Mouse (Mus musculus): ENCODE measurements around the gene Rasgrp1. TPM values are rescaled to one million over a fixed set of nuclear protein-coding genes. Genes with fewer than 3 reads are reported as not detected.

The Rasgrp1 gene
- polyA plus RNA-seq, 1 experiment, result not detected

DNA sequence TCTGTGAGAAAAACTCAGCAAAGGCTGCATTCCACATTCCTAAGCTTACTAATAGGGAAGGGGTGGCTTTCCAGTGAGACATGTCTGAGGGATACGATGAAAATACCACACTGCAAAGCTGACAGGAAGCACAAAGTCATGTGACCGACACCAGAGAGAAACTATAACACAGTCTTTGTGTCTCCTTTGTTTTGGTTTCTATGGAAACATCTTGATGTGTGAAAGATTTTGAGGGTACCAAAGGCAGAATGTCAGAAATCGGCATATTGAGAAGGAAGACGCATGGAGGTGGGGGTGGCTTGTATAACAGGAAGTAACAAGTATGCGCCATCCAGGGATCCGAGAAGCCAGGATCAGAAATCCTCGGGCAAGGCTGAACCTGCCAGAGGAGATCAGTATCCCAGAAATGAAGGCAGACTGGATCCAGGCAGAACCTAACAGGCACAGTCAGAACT, 30.3 kb downstream of the Rasgrp1 start:
- no peaks in the 10 kb centered on the region for H3K9me3 ChIP-seq (ENCODE audit: control insufficient read depth, low read length)
- no peaks in the 10 kb centered on the region for H3K27me3 ChIP-seq (ENCODE audit: control insufficient read depth)
- no peak overlapping the region for H3K4me3 ChIP-seq (replicated peaks)
- no peaks in the 10 kb centered on the region for H3K36me3 ChIP-seq (ENCODE audit: control insufficient read depth)
- TF ChIP-seq GATA1 (IDR thresholded peaks at IDR 0.05; ENCODE audit: low read length) (no peak), TAL1 (IDR thresholded peaks at IDR 0.05; ENCODE audit: low read length) (no peak)
- no peaks in the 10 kb centered on the region for H3K4me1 ChIP-seq (ENCODE audit: control insufficient read depth)

DNA sequence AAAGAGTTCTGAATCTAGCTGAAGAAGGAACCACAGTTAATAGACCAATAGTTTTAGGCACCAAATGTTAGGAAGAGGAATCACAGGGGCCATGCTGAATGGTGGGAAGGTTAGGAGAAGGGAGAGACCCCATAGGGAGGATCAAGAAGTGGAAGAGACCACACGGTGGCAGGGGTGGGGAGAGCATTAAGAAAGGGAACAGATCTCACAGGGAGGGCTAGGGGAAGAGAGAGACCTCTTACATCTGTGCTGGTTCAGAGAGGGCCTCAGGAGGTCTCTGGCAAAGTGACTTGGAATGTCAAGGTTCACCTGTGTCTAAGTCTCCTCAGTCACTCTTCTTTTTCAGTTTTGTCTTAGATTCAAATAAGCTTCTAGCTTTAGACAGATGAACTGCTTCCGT, 30.8 kb downstream of the Rasgrp1 start:
- no peak overlapping the region for H3K4me3 ChIP-seq (replicated peaks)
- H3K4me1 ChIP-seq (ENCODE audit: control insufficient read depth), result no peaks in the 10 kb centered on the region
- H3K27me3 ChIP-seq (ENCODE audit: control insufficient read depth), result no peaks in the 10 kb centered on the region
- H3K36me3 ChIP-seq (ENCODE audit: control insufficient read depth), result no peaks in the 10 kb centered on the region
- TF ChIP-seq GATA1 (IDR thresholded peaks at IDR 0.05; ENCODE audit: low read length) (no peak), TAL1 (IDR thresholded peaks at IDR 0.05; ENCODE audit: low read length) (no peak)
- no peaks in the 10 kb centered on the region for H3K9me3 ChIP-seq (ENCODE audit: control insufficient read depth, low read length)

GRCm38 (mm10) chr2:117311349-117311748, 31.5 kb downstream of the Rasgrp1 start:
- TF ChIP-seq TAL1 (IDR thresholded peaks at IDR 0.05; ENCODE audit: low read length) (no peak), GATA1 (IDR thresholded peaks at IDR 0.05; ENCODE audit: low read length) (no peak)
- Histone ChIP-seq H3K4me1 (ENCODE audit: control insufficient read depth) (no peaks in the 10 kb centered on the region), H3K36me3 (ENCODE audit: control insufficient read depth) (no peaks in the 10 kb centered on the region), H3K27me3 (ENCODE audit: control insufficient read depth) (no peaks in the 10 kb centered on the region), H3K9me3 (ENCODE audit: control insufficient read depth, low read length) (no peaks in the 10 kb centered on the region), H3K4me3 (replicated peaks) (no peak overlapping the region)

DNA sequence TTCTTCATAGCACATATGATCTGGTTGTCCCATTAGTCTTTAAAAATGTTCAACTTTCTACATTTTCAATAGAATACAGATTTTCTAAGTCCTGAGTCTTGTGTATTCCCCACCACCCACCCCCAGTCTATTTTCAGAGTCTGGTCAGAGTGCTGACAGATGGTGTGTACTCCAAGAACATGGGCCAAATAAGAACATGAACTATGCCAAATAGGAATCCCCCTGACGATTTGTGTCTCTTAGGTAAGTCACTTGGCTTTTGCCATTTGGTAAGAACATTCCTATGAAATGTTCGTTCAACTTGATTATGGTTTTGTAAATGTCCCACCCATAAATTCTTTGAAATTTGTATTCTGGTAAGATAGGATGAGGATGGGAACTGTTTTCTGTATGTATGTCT, 33.8 kb downstream of the Rasgrp1 start:
- H3K36me3 ChIP-seq (ENCODE audit: control insufficient read depth), result no peaks in the 10 kb centered on the region
- H3K9me3 ChIP-seq (ENCODE audit: control insufficient read depth, low read length), result no peaks in the 10 kb centered on the region
- H3K4me1 ChIP-seq (ENCODE audit: control insufficient read depth), result no peaks in the 10 kb centered on the region
- H3K4me3 ChIP-seq (replicated peaks), result no peak overlapping the region
- no peaks in the 10 kb centered on the region for H3K27me3 ChIP-seq (ENCODE audit: control insufficient read depth)
- no peak for TF ChIP-seq TAL1 (IDR thresholded peaks at IDR 0.05; ENCODE audit: low read length)

DNA sequence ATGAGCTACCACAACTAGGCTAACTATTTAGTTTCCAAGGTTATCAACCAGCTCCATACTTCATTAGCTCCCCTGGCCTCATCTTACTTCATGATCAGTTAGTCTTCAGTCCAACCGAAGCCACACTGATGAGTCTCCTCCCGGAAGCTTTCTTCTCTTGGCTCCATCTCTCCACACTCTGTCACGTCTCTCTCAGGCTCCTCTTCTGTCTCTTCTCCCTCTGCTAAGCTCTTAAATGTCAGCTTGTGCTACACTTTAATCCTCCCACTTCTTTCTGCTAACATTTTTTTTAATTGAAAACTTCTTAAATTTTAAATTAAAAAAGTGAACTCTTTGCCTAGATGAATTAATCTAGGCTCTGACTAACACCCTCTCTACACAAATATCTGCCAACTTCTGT, 34.8 kb downstream of the Rasgrp1 start:
- Histone ChIP-seq H3K4me1 (ENCODE audit: control insufficient read depth) (no peaks in the 10 kb centered on the region), H3K36me3 (ENCODE audit: control insufficient read depth) (no peaks in the 10 kb centered on the region), H3K9me3 (ENCODE audit: control insufficient read depth, low read length) (no peaks in the 10 kb centered on the region), H3K4me3 (replicated peaks) (no peak overlapping the region), H3K27me3 (ENCODE audit: control insufficient read depth) (no peaks in the 10 kb centered on the region)
- no peak for TF ChIP-seq GATA1 (IDR thresholded peaks at IDR 0.05; ENCODE audit: low read length)
- TF ChIP-seq TAL1 (IDR thresholded peaks at IDR 0.05; ENCODE audit: low read length), result no peak

GRCm38 (mm10) chr2:117304941-117305340, 37.9 kb downstream of the Rasgrp1 start:
- Histone ChIP-seq H3K9me3 (ENCODE audit: control insufficient read depth, low read length) (no peaks in the 10 kb centered on the region), H3K36me3 (ENCODE audit: control insufficient read depth) (no peaks in the 10 kb centered on the region), H3K4me3 (replicated peaks) (no peak overlapping the region), H3K27me3 (ENCODE audit: control insufficient read depth) (no peaks in the 10 kb centered on the region), H3K4me1 (ENCODE audit: control insufficient read depth) (no peaks in the 10 kb centered on the region)
- TF ChIP-seq TAL1 (IDR thresholded peaks at IDR 0.05; ENCODE audit: low read length), result no peak
- TF ChIP-seq GATA1 (IDR thresholded peaks at IDR 0.05; ENCODE audit: low read length), result no peak

- Histone ChIP-seq H3K4me3 (replicated peaks) (no peak overlapping the region), H3K27me3 (ENCODE audit: control insufficient read depth) (no peaks in the 10 kb centered on the region), H3K4me1 (ENCODE audit: control insufficient read depth) (no peaks in the 10 kb centered on the region), H3K9me3 (ENCODE audit: control insufficient read depth, low read length) (no peaks in the 10 kb centered on the region), H3K36me3 (ENCODE audit: control insufficient read depth) (no peaks in the 10 kb centered on the region)
- TF ChIP-seq TAL1 (IDR thresholded peaks at IDR 0.05; ENCODE audit: low read length) (no peak), GATA1 (IDR thresholded peaks at IDR 0.05; ENCODE audit: low read length) (no peak)
Observed at GRCm38 (mm10) chr2:117303391-117304350, 39.1 kb downstream of the Rasgrp1 start.

DNA sequence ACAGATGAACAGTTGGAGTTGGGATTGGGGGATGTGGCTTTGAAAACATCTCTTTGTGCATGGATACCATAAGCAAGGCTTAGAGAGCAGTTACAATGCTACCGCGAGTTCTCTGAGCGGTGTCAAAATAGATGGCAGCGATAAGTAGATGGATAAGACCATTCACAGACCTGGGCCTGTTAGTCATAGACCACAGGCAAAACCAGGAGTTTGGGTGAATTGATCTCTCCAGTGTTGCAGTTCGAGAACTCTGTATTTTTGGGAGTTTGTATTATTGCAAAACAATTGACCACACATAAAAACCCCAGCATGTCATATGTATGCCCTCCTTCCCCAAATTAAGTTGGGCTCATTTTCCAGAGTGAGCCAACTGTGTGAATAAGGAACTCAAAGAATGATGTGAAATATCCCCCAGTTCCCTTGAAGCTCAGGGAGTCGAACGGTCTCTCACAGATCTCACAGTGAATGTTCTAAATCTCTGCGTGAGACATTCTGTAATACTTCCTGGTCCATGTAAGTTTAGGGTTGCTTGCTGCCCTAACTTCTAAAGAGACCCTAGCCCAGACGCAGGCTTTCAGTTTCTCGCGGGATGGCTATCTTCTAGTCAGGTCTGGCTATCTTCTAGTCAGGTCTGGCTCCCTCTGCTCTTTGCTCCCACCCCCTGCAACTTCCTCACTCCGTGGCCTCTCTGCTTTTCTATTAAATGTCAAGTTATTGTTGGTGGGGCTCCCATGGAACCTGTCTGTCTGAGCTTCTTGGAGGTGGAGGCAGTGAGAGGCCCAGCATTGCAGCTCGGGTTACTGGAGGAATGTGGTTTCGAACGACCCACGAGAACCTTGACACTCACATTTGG, 43.0 kb downstream of the Rasgrp1 start:
- no peak for TF ChIP-seq GATA1 (IDR thresholded peaks at IDR 0.05; ENCODE audit: low read length)
- TF ChIP-seq TAL1 (IDR thresholded peaks at IDR 0.05; ENCODE audit: low read length), result no peak
- H3K9me3 ChIP-seq (ENCODE audit: control insufficient read depth, low read length), result peaks cover 2% of the 10 kb centered on the region; the same call in 1 of the 2 replicates
- H3K36me3 ChIP-seq (ENCODE audit: control insufficient read depth), result no peaks in the 10 kb centered on the region
- H3K4me1 ChIP-seq (ENCODE audit: control insufficient read depth), result no peaks in the 10 kb centered on the region
- H3K27me3 ChIP-seq (ENCODE audit: control insufficient read depth), result no peaks in the 10 kb centered on the region
- H3K4me3 ChIP-seq (replicated peaks), result no peak overlapping the region

GRCm38 (mm10) chr2:117288291-117288690, 54.5 kb downstream of the Rasgrp1 start:
- no peaks in the 10 kb centered on the region for H3K4me1 ChIP-seq (ENCODE audit: control insufficient read depth)
- H3K9me3 ChIP-seq (ENCODE audit: control insufficient read depth, low read length), result no peaks in the 10 kb centered on the region
- no peak overlapping the region for H3K4me3 ChIP-seq (replicated peaks)
- H3K36me3 ChIP-seq (ENCODE audit: control insufficient read depth), result no peaks in the 10 kb centered on the region
- TF ChIP-seq TAL1 (IDR thresholded peaks at IDR 0.05; ENCODE audit: low read length) (no peak), GATA1 (IDR thresholded peaks at IDR 0.05; ENCODE audit: low read length) (no peak)
- H3K27me3 ChIP-seq (ENCODE audit: control insufficient read depth), result no peaks in the 10 kb centered on the region

All from erythroblast, embryonic 14.5 days (primary cell).